Mouse (Mus musculus): ENCODE data around the gene C1ql4. TPM values are rescaled to one million over a fixed set of nuclear protein-coding genes. Genes with fewer than 3 reads are reported as not detected.

The C1ql4 gene
- total RNA-seq (2015; ENCODE audit: low replicate concordance) (not detected in 2 replicates), total RNA-seq (2017; ENCODE audit: low replicate concordance) (not detected in 2 replicates)

GRCm38 (mm10) chr15:99087253-99088075 is at the start of gene C1ql4:
C1ql4 (minus strand) TSS chr15:99087817.
- no peak for ATAC-seq (replicated peaks; ENCODE audit: low FRiP score, poor library complexity, severe bottlenecking)

DNA sequence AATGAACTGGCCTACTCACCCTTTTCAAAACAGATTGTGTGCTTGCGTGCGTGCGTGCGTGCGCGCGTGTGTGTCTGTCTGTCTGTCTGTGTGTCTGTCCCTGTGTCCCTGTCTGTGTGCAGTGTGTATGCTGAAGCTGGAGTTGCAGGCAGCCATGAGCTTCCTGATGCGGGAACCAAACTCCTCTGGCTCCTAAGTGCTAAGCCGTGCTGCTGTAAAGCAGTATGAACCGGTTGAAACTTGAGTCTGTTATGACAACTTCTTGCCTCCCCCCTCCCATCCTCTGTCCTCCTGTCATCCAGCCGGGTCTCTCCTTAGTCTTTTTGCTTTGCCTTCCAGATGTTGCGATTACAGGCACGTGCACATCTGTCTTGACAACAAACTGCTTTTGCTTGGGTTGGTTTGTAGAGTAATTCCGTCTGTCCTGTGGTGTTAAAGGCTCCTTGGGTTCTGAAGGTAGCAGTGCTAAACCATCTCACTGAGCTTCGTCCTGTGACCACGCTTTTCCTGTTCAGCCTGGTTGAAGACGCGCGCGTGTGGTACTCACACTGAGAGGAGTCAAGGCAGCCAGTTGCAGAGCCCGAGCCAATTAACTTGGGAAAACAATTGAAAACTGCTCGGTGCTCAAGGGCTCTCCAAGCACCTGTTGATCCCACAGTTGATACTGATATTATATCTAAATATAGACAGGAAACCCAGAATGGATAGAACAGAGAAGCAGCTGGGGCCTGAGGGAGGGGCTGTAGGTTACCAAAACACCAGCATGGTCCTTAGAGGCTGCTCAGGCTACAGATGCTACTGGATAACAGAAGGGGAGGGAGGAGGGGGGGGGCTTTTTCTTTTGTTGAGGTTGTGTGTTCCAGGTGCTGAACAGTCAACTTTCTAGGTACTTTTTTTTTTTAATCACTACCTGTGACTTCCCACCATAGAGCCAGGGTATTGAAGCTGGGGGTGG is 42.6 kb upstream of the C1ql4 start:
- ATAC-seq (replicated peaks; ENCODE audit: low FRiP score, poor library complexity, severe bottlenecking), result no peak

DNA sequence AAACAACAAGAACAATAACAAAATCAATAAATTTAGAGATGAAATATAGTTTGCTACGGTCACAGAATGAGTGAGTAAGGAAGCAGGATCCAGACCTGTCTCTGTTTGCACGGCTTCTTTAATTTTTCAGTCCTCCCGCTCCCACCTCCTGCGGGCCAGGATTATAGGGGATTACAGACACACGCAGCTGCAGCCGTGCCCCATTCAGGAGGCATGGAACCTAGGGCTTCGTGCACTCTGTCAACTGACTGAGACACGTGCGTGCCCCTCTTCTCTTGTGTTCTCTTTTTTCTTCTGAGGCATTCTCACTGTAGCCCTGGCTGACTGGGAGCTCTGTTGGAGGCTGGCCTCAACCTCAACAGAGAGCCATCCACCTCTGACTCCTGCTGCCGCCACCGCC is 41.8 kb upstream of the C1ql4 start:
- no peak for ATAC-seq (replicated peaks; ENCODE audit: low FRiP score, poor library complexity, severe bottlenecking)

DNA sequence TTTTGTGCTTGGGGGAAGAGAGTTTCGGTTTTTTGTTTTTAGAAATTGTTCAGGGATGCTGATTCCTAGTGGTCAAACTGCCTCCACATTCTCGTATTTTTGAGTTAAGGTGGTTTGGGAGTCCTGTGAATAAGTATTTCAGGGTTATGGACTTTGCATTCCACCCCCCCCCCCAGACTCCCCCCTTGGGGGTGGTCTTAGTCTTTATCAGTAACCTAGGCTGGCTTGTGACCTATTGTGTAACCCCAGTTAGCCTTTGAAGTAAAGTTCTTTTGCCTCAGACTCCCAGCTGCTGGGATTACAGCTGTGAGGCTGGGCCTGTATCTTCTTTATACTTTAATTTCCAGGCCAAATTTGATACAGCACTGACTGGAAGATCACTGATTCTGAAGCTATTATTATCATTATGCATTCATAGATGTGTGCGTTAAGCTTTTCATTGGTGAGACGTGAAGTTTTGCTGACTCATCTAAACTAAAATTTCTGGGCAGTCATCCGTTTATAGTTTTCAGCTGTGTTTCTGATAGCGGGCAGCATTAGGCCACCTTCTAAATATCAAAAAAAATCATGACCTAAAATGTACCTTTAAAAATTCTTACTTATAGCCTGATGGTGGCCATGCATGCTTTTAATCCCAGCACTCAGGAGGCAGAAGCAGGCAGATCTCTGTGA is 40.4 kb upstream of the C1ql4 start:
- ATAC-seq (replicated peaks; ENCODE audit: low FRiP score, poor library complexity, severe bottlenecking), result no peak

DNA sequence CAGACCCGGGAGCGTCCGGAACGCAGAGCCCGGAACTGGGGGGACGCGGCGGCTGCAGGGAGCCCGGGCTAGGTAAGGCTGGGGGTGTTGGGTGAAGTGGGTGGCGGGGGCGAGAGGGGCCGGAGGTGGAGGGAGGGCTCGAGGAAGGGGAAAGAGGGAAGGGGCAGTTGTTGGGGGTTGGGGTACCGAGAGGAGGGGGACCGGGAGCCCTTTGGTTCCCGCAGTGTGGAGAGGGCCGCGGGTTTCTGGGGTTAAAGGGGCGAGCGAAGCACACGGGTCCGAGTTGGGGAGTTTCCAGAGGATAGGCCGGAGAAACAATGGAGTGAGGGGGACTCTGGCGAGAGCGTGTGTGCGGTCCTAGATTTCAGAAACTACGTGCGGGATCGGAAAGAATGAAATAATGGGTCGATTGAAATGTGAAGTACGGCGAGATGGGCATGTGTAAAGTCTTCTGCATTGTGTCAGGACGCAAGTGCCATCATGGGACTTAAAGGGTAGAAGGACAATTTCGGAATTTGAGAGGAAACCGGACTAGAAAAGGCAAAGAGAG is 39.3 kb upstream of the C1ql4 start:
- no peak for ATAC-seq (replicated peaks; ENCODE audit: low FRiP score, poor library complexity, severe bottlenecking)

GRCm38 (mm10) chr15:99126081-99126815 is 38.6 kb upstream of the C1ql4 start:
- no peak for ATAC-seq (replicated peaks; ENCODE audit: low FRiP score, poor library complexity, severe bottlenecking)

DNA sequence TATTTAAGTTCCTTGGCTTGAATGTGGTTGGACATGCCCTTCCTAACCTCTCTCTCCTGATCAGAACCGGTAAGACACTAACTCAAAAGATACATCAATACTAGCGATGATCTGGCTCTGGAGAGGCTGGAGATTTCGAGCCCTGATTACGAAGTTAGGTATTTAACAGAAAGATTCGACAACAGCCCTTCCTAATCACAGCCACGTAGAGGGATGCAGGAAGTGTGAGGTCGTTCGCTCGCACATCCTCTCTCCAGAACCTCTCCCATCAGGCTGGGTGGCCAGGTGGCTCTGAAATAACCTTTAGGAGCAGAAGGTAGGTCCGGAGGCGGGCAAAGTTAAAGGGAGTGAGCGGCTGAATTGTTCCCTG is 38.1 kb upstream of the C1ql4 start, which contains the start of gene Spats2:
Gene Spats2, plus strand, starts transcription at position 206 of the 370 bp plus-strand sequence.
- no peak for ATAC-seq (replicated peaks; ENCODE audit: low FRiP score, poor library complexity, severe bottlenecking)

GRCm38 (mm10) chr15:99122642-99123041 is 35.0 kb upstream of the C1ql4 start:
- ATAC-seq (replicated peaks; ENCODE audit: low FRiP score, poor library complexity, severe bottlenecking), result no peak

- no peak for ATAC-seq (replicated peaks; ENCODE audit: low FRiP score, poor library complexity, severe bottlenecking)
These were observed 33.2 kb upstream of the C1ql4 start for GRCm38 (mm10) chr15:99120814-99121213.

DNA sequence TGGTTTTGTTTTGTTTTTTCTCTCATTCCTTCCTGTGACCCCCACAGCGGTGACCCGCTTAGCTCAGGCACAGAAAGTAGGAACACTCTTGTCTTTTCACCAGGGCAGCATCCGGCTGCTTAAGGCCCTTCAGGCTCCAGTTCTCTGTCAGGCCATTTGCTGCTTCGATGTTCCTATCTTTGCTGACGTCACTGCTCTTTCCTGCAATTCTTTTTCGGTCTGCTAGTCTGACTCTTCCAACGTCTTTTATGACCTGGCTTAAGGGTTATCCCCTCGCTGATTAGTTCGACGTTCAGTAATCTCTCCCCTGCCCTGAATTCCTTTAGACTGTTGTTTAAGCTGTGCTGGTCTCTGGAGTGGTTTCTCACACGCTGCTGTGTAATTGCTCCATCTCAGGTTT is 28.9 kb upstream of the C1ql4 start:
- ATAC-seq (replicated peaks; ENCODE audit: low FRiP score, poor library complexity, severe bottlenecking), result no peak

- no peak for ATAC-seq (replicated peaks; ENCODE audit: low FRiP score, poor library complexity, severe bottlenecking)
These were observed 27.4 kb upstream of the C1ql4 start for GRCm38 (mm10) chr15:99115065-99115423.

DNA sequence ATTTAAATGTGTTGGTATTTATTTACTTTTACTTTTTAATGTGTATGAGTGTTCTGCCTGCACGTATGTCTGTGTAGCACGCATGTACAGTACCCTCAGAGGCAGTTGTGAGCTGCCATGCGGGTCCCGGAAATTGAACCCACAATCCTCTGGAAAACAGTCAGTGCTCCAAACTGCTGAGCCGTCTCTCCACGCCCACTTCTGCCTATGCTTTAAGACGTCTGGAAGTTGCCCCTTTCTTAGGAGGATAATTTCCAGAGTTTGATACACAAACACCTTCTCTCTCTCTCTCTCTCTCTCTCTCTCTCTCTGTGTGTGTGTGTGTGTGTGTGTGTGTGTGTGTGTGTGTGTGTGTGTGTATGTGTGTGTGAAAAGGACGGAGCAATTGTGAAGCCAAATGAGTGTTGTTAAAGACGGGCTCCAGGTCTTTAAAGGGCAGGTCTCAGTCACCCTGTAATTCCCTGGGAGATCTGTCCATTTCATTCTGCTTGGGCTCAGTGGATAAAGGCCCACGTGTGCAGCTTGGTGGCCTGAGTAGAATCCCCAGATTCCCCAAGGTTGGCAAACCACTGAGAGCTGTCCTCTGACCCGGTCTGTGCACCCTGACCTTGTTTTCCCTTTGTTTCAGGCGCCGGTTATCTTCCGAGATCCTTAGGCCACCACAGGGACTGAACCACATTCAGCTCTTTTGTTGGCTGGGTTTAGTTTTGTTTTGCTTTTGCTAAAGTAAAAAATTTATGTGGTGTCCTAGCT is 26.9 kb upstream of the C1ql4 start:
- no peak for ATAC-seq (replicated peaks; ENCODE audit: low FRiP score, poor library complexity, severe bottlenecking)

DNA sequence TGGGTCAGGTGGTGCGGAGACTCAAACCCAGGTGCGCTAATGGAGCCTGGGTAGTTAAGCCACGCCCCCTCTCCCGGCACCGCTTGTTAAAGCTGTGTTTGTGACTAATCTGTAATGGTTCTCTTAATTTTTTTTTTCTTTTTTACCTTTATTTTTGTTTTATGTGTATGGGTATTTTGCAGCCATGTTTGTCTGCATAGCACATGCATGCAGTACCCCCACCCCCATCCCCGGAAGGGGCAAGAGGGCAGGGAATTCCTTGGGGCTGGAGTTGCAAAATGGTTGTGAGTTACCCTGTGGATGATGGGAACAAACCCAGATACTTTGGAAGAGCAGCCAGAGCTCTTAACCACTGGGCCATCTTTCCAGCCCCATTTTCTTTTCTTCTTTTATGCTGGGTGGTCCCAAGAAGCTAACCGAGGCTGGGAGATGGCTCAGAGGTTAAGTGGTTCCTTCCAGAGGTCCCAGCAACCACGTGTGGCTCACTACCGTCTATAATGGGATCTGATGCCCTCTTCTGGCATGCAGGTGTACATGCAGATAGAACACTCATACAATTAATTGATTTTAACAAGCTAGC is 25.9 kb upstream of the C1ql4 start:
- ATAC-seq (replicated peaks; ENCODE audit: low FRiP score, poor library complexity, severe bottlenecking), result no peak

DNA sequence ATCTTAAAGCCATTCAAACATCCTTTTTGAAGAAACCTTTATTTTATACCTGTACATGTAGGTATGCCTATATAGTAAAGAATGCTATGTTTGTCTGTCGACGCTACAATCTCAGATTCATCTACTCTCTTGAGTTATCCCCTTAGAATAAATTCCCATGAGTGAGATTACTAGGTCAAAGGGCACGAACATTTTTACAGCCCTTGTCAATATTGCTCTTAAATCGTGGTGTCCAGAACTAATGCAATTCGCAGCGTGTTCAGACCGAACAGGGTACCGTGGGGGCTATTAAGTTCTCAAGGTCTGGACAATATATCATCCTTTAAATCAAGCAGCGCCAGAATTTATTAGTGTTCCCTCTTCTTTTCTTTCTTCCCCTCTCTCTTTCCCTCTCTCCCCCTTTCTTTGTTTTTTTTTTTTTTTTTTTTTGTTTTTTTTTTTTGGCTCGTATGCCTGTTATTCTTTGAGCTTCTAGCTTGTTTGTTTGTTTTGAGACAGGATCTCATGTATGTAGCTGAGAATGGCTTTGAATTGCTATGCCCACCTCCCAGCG is 25.3 kb upstream of the C1ql4 start:
- ATAC-seq (replicated peaks; ENCODE audit: low FRiP score, poor library complexity, severe bottlenecking), result no peak

GRCm38 (mm10) chr15:99111809-99112208 is 24.2 kb upstream of the C1ql4 start:
- ATAC-seq (replicated peaks; ENCODE audit: low FRiP score, poor library complexity, severe bottlenecking), result no peak

DNA sequence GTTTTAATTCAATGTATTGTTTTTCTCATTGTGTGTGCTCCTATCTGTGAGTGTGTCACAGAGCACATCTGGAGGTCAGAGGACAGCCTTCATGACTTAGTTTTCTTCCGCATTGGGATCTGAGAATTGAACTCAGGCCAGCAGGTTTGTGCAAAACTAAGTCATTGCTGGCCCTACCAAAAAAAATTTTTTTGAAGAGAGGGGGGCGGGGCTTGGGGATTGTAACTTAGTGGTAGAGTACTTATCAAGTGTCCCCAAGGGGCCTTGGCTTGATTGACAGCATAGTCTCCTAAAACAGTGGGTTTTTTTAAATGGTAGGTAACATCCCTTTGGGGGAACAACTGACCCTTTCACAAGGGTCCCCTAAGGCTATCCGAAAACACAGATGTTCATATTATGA is 23.5 kb upstream of the C1ql4 start:
- ATAC-seq (replicated peaks; ENCODE audit: low FRiP score, poor library complexity, severe bottlenecking), result no peak

DNA sequence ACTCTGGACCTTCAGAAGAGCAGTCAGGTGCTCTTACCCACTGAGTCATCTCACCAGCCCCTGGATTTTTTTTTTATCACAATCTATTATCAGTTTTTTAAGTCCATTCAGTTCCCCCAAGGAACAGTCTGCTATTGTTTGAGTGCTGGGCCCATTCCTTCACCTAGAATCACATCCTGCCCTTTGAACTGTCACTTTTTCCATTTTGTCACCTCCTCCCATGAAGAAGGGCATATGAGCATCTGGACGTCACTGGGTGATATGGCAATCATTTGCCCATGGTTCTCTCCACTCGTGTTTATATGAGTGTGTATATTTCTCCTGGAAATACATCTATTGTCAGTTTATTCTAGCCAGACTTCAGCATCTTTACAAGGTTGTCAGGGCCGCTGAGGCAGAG is 20.2 kb upstream of the C1ql4 start:
- no peak for ATAC-seq (replicated peaks; ENCODE audit: low FRiP score, poor library complexity, severe bottlenecking)

DNA sequence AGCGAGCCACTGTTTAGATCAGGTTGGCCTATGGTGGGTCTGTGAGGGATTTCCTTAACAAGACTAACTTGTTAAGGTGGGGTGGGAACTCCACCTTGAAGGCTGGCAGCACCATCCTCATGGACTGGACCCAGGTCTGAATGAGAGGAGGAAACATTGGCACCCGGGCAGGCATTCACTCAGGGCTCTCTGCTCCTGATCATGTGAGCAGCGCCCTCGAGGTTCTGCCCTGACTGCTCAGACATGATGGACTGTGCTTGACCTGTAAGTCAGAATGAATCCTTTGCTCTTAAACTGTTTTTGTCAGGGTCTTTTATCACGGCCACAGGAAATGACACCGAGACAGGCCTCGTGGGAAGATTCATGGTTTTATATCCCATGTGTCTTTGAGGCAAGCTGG is 17.6 kb upstream of the C1ql4 start:
- no peak for ATAC-seq (replicated peaks; ENCODE audit: low FRiP score, poor library complexity, severe bottlenecking)
